Mouse (Mus musculus) hindbrain, embryonic 14.5 days (tissue): ENCODE data around the gene Akap7. TPM values are rescaled to one million over a fixed set of nuclear protein-coding genes. Genes with fewer than 3 reads are reported as not detected.

ENCODE experiments used
- ATAC-seq: fragments of 200-750 bp; cut with Nextera tagmentation; 2 replicates; pipeline ENCODE4 v1.8.0; 2017; ENCODE audit warnings: moderate number of reproducible peaks, mild to moderate bottlenecking, moderate TSS enrichment, moderate library complexity; ENCODE audit not compliant: low FRiP score
- DNase-seq: peaks from one replicate; pipeline ENCODE4 v3.0.0-alpha.2; 2015; ENCODE audit warnings: low spot score
- H3K27ac ChIP-seq: fragments of 300-500 bp; sonication (generic); 2 replicates; pipeline ENCODE4 v1.5.1; 2014; ENCODE audit warnings: mild to moderate bottlenecking, moderate library complexity
- H3K27me3 ChIP-seq: fragments of 300-500 bp; sonication (generic); 2 replicates; pipeline ENCODE4 v1.6.1; 2014; ENCODE audit warnings: mild to moderate bottlenecking, low read length, mixed read lengths; ENCODE audit not compliant: control insufficient read depth, insufficient read depth
- H3K36me3 ChIP-seq: fragments of 300-500 bp; sonication (generic); replicated peaks from 2 replicates; pipeline ENCODE4 v1.6.1; 2014; ENCODE audit not compliant: control insufficient read depth, insufficient read depth
- H3K4me1 ChIP-seq: fragments of 300-500 bp; sonication (generic); replicated peaks from 2 replicates; pipeline ENCODE4 v1.6.1; 2014; ENCODE audit warnings: antibody characterized with exemption, low read length, mixed read lengths; ENCODE audit not compliant: control insufficient read depth, insufficient read depth
- H3K4me2 ChIP-seq: fragments of 300-500 bp; sonication (generic); replicated peaks from 2 replicates; pipeline ENCODE4 v1.6.1; 2014; ENCODE audit warnings: mild to moderate bottlenecking, moderate library complexity
- H3K4me3 ChIP-seq: fragments of 300-500 bp; sonication (generic); replicated peaks from 2 replicates; pipeline ENCODE4 v1.5.1; 2014; ENCODE audit warnings: mild to moderate bottlenecking, low read length
- H3K9ac ChIP-seq: fragments of 300-500 bp; sonication (generic); 2 replicates; pipeline ENCODE4 v1.6.1; 2014
- H3K9me3 ChIP-seq: fragments of 300-500 bp; sonication (generic); 2 replicates; pipeline ENCODE4 v1.6.1; 2016; ENCODE audit warnings: low read length; ENCODE audit not compliant: control insufficient read depth
- WGBS: fragments of 180-500 bp; shearing (Covaris S2); extraction: QIAGEN DNeasy Blood & Tissue Kit; methylation state at CpG from one replicate; pipeline ENCODE4 v1.1.7; 2014; 5-methylcytosine and 5-hydroxymethylcytosine counted together
- polyA plus RNA-seq: library from polyadenylated mRNA; unstranded; fragments of >200 nt; fragmentation: Nextera tagmentation; extraction: Ambion mirVana; gene quantifications from 2 replicates; pipeline ENCODE4 v1.2.1, GENCODE M21; 2014

The Akap7 gene
- polyA plus RNA-seq, 1 experiment from 2014 or later: 48.8 TPM

DNA sequence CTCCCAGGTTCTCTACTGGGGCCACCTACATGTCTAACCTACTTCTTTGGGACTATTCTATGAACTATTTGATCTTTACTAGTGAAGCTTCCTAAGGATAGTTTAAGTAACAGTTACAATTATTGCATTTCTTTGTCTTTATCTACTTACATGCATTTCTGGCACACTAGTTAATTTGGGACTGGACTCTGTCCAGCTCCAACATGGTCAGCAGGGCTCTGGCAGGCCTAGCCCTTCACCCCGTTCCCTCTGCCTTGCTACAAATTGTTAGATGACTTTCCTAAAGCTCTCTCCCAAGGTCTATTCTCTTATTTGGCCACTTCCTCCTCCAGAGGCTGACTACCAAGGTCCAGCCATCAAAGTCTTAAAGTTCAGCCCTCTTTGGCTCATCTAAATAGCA is 165.9 kb downstream of the Akap7 start:
- DNase-seq (no peak), ATAC-seq (no peak)
- Histone ChIP-seq H3K27ac (no peak overlapping the region), H3K9ac (no peak overlapping the region), H3K4me3 (no peak overlapping the region), H3K9me3 (peaks cover 8% of the 10 kb centered on the region; the same call in 1 of the 2 replicates), H3K4me1 (peaks cover 15% of the 10 kb centered on the region; the same call in 1 of the 2 replicates), H3K36me3 (no peaks in the 10 kb centered on the region), H3K4me2 (no peak overlapping the region), H3K27me3 (no peaks in the 10 kb centered on the region)
- 81% methylated on average over 1 of the region's 1 CpGs for WGBS

DNA sequence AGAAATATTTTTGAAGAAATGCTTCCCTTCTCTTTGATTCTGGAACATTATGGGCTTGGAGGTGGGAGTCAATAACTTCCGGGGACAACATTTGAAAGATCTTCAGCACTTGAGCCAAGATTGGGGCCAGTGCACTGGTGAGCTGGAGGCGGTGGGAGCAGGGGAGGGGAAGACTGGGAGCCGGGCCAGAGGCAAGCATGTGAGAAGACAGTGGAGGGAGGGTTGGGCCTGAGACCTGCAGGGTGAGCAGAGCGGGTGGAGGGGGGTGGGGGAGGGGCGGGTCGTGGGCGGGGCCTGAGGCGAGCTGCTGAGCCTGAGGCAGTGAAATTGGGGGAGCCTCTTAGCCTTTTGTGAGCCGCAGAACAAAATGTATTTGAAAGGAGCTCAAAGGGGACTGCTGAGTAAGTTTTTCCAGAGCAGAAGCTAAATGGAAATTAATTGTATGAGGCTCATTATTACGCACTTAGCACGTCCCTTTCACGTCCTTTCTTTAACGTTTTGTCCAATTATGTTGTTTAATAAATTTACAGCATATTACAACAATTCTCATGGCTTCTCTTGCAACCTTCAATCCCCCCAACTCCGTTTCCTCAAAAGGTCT is 167.4 kb downstream of the Akap7 start:
- 18% methylated on average over 14 of the region's 14 CpGs for WGBS
- Histone ChIP-seq H3K4me2 (no peak overlapping the region), H3K4me3 (no peak overlapping the region), H3K27me3 (no peaks in the 10 kb centered on the region), H3K27ac (no peak overlapping the region), H3K9ac (no peak overlapping the region), H3K9me3 (peaks cover 8% of the 10 kb centered on the region; the same call in 1 of the 2 replicates), H3K4me1 (0 out of 2 replicates have a peak, but pooled peaks cover 6% of the 10 kb centered on the region), H3K36me3 (no peaks in the 10 kb centered on the region)
- ATAC-seq (peak; percentile 92), DNase-seq (peak; percentile 35)

- DNase-seq (no peak), ATAC-seq (no peak)
- no peak overlapping the region for H3K9ac ChIP-seq
- 88% methylated on average over 1 of the region's 1 CpGs for WGBS
- H3K4me3 ChIP-seq: no peak overlapping the region
- H3K9me3 ChIP-seq: 0 out of 2 replicates have a peak, but pooled peaks cover 4% of the 10 kb centered on the region
- no peaks in the 10 kb centered on the region for H3K4me1 ChIP-seq
- H3K27ac ChIP-seq: no peak overlapping the region
- H3K27me3 ChIP-seq: no peaks in the 10 kb centered on the region
- H3K4me2 ChIP-seq: no peak overlapping the region
- H3K36me3 ChIP-seq: no peaks in the 10 kb centered on the region
These were observed 174.1 kb downstream of the Akap7 start for GRCm38 (mm10) chr10:25133581-25133980.

DNA sequence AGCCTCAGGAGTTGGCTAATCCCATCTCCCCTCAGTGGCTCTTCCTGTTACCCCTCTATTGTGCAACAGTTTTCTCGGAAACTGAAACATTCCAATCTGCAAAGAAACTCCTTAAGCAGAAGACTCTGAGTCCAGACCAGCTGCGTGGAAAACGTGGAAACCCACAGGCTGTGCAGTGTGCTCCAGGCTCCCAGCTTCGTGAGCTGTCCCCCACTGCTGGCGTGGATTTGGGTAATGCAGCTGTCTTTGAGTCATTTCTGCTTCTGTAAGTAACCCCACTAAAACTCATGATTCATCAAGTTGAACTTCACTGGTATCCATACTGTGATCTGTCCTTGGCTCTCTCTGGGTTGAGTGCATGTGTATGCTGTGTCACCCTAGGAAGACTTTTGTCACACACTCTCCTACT is 179.2 kb downstream of the Akap7 start:
- Histone ChIP-seq H3K27ac (no peak overlapping the region), H3K4me2 (no peak overlapping the region), H3K27me3 (no peaks in the 10 kb centered on the region), H3K36me3 (no peaks in the 10 kb centered on the region), H3K4me1 (no peaks in the 10 kb centered on the region), H3K4me3 (no peak overlapping the region), H3K9ac (no peak overlapping the region), H3K9me3 (no peaks in the 10 kb centered on the region)
- DNase-seq (no peak), ATAC-seq (no peak)
- 86% methylated on average over 5 of the region's 5 CpGs for WGBS

DNA sequence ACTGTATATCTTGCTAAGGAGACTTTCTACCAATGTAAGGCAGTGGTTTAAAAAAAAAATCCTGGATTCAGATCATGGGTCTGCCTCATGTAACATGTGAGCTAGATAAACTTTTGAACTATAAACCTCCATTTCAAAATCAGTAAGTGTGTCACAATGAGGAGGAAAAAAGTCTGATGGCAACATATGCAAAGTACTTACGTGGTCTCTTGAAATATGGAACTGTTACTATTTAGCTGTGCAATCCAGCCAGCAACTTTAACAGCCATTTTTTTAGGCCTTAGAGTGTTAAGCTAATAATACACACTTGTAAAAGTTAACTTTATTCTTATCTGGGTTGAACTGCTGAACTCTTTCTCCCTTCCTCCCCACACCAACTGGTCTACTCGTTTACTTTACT is 181.6 kb downstream of the Akap7 start:
- Histone ChIP-seq H3K4me1 (no peaks in the 10 kb centered on the region), H3K9me3 (no peaks in the 10 kb centered on the region), H3K27ac (no peak overlapping the region), H3K9ac (no peak overlapping the region), H3K27me3 (no peaks in the 10 kb centered on the region), H3K36me3 (no peaks in the 10 kb centered on the region), H3K4me2 (no peak overlapping the region), H3K4me3 (no peak overlapping the region)
- DNase-seq (no peak), ATAC-seq (no peak)
- 85% methylated on average over 2 of the region's 2 CpGs for WGBS

- H3K27ac ChIP-seq: no peak overlapping the region
- no peak for ATAC-seq
- H3K4me1 ChIP-seq: no peaks in the 10 kb centered on the region
- no peak for DNase-seq
- H3K4me3 ChIP-seq: no peak overlapping the region
- no peaks in the 10 kb centered on the region for H3K27me3 ChIP-seq
- WGBS: 93% methylated on average over 5 of the region's 5 CpGs
- H3K4me2 ChIP-seq: no peak overlapping the region
- H3K36me3 ChIP-seq: no peaks in the 10 kb centered on the region
- H3K9me3 ChIP-seq: no peaks in the 10 kb centered on the region
- no peak overlapping the region for H3K9ac ChIP-seq
These were observed 186.7 kb downstream of the Akap7 start for GRCm38 (mm10) chr10:25120871-25121554.

Other genes with a start within 250 kb of the Akap7 start
- gene Epb41l2, start 51.9 kb upstream of the Akap7 start, polyA plus RNA-seq: 31.0 and 32.6 TPM in 2 replicates
- not detected in 2 replicates for gene Smlr1, start 228.4 kb upstream of the Akap7 start, polyA plus RNA-seq